Mouse (Mus musculus): ENCODE measurements around the gene Nip7. TPM values are rescaled to one million over a fixed set of nuclear protein-coding genes. Genes with fewer than 3 reads are reported as not detected.

The Nip7 gene
- 9.0 TPM for polyA plus RNA-seq (2014; fragmentation: Illumina TruSeq; extraction: RNeasy Lipid Tissue Mini Kit (QIAGEN cat#74804); ENCODE audit: low read depth, low replicate concordance)

DNA sequence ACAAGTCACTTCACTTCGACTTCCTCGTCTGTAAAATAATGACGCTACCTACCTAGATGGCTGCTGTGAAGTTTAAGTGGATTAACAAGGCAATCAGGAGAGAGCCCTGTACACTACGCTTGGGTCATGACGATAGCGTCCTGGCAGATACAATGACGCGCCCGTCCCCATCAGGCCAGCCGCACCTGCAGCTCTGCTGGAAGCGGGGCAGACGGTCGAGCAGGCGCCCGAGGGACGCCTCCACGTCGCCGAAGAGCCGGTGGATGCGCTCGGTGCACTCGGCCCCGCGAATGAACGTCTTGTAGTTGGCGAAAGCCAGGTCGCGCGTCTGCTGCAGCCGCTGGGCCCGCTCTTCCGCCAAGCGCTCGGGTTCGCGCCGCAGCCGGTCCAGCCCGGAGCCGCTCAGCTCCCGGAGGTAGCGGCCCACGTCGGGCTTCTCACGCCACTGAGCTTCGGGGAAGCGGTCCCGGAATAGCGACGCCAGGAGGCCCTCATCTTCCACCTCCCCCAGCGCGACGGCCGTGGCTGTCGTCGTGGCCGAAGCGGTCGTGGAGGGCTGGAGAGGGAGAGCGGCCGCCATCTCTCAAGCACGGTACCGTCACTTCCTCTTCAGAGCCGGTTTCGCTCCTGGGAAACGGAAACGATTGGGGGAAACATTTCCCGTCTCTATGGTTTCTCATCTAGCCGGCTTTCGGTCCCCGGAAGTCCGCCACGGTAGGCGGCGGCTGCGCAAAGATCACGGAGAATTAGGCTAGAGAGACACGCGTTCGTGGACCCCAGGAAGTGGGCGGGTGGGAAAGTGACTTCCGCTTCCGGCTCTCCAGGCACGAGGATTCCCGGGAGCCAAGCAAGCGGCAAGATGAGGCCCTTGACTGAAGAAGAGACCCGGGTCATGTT, at the start of gene Nip7, which contains the start of gene Cog8:
TSS of gene Nip7 (plus strand) at position 802 of the 897 bp plus-strand sequence.
TSS of gene Cog8 (minus strand) at position 614 of the 897 bp plus-strand sequence.

DNA sequence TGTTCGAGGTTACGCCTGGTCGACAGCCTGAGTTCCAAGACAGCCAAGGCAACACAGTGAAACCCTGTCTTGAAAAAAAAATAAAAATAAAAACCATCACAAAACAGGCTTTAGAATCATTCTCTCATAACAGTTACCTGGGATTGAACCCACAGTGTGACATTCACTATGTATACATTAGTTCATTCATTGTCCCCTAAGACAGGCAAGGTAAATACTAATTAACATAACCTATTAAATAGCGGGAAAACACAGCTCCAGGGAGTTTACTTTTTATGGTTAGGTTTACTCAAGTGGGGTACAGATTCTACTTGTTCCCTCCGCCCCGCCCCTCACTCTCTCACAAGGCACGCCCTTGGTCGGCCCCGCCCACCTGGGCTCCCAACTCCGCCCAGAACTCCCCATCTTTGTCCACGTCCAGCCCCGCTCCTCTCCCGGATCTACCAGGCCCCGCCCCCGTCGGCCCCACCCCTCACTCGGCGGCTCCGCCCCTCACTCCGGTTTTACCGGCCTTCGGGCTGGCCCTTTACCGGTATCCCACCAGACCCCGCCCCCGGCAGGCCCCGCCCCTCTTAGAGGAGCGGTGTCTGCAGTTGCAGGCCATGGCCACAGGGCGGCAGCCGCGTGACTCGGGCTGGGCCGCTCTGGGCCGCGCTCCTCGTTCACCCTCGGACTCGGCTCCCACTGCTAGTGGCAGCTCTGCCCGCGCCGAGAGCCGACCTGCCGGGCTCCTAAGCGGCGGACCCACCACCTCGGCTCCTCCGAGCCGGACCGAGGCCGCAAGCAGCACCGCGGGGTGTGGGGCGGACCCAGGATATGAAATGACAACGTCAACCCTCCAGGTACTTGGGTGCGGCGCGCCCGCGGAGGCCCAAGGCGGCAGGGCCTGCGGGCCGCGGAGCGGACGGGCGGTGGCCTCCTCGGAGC, 25.8 kb upstream of the Nip7 start, which contains the start of gene Vps4a:
TSS of gene Vps4a (plus strand) at position 573 of the 927 bp plus-strand sequence.

DNA sequence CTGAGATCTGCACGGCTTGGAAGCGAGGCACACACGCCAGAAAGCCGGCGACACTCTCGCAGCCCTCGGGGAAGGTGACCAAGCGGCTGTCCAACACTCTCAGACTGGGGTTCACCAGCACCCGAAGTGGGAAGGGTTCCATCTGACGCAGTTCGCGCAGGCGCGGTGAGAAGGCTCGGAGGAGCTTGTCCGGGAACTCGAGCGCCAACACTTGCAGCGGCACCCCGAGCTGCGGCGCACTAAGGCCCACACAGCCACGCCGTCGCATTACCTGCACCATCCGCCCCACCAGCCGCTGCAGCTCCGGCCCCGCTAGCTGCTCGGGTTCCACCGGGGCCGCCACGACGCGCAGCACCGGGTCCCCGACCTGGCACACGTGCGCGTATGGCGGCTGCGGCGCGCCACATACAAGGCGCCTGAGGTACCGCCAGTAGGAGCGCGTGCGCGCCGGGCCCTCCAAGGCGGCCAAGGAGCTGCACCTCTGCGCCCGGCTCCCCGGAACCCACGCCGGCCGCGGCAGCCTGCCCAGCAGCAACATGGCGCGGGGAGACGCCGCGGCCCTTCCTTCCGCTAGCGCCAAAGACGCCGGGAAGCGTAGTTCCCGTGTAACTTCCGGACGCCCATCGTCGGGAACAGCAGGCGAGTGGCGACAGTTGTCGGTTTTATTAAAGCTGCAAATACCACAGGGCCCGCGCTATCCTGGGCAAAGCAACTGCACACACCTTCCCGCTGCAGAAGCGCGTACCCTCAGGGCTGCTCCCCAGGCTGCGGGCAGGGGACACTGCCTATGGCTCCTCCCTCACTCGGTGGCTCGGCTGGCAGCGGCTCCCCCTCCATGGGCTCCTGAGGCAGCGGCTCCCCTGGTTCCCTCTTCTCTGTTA, 8.4 kb upstream of the Nip7 start, which contains the start of gene Pdf:
TSS of gene Pdf (minus strand) at position 554 of the 881 bp plus-strand sequence.

DNA sequence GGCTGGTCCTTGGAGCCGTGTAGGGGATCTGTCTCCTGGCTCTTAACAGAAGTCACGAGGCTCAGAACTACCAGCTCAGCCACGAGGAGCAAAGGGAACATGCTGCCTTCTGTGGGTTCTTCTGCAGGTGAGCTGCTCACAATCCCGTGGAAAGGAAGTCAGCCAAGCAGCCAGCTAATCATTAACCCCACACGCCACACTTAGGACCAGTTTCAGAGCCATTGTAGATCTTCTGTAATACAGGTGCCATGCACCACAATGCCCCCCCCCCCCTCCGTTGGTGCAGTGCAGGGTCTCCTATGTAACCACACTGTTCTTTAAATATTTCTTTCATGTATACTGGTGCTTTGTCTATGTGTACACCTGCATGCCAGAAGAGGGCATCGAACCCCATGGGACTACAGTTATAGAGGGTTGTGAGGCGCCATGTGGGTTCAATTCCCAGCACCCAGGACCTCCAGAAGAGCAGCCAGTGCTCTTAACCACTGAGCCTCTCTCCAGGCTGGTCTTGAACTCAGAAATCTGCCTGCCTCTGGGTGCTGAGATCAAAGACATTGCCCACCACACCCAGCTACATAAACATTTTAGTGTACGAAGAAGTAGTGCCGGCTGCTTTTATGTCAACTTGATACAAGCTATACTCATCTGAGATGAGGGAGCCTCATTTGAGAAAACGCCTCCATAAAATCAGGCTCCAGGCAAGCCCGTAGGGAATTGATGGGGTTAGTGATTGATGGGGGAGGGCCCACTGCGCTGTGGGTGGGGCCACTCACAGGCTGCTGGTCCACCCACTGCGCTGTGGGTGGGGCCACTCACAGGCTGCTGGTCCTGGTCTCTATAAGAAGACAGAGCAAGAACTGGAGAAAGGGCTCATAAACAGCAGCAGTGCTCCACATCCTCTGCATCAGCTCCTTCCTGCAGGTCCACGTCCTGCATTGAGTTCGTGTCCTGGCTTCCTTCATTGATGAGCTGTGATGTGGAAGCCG, 9.1 kb downstream of the Nip7 start, which contains the start of gene Tmed6:
TSS of gene Tmed6 (minus strand) at position 134 of the 986 bp plus-strand sequence.

DNA sequence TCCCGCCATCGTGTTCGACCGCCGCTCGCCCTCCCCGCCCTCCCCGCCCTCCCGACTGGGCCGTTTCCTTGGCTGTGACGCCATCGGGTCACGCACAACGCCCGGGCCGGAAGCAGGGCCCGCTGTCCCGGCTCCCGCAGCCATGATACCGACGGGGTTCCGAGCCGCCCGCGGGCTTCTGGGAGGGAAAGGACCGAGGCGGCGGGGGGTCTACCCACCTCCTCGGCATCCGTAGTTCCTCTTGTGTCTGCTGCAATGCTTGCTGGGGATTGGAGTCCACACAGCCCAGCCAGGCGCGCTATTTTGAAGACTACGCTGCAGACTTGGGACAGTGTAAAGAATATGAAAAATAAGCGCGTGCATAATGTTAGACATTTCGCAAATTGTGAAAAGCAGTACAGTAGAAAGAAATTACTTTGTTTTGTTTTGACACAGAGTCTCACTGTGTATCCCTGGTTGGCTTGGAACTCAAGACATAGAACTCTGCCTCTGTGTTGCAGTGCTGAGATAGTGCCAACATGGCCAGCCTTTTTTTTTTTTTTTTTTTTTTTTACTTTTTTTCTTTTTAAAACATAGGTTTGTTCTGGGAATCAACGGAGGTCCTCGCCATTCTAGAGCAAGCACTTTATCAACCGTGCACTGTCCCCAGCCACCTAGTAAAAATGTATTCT, 39.8 kb downstream of the Nip7 start, which contains the start of gene Terf2:
TSS of gene Terf2 (minus strand) at position 182 of the 671 bp plus-strand sequence.

Other genes with a start within 250 kb of the Nip7 start
- gene Has3, start 186.6 kb upstream of the Nip7 start, polyA plus RNA-seq (2014; fragmentation: Illumina TruSeq; extraction: RNeasy Lipid Tissue Mini Kit (QIAGEN cat#74804); ENCODE audit: low read depth, low replicate concordance): 0.42 TPM
- gene Utp4, start 163.2 kb upstream of the Nip7 start, polyA plus RNA-seq (2014; fragmentation: Illumina TruSeq; extraction: RNeasy Lipid Tissue Mini Kit (QIAGEN cat#74804); ENCODE audit: low read depth, low replicate concordance): 35.7 TPM
- gene Sntb2, start 121.1 kb upstream of the Nip7 start, polyA plus RNA-seq (2014; fragmentation: Illumina TruSeq; extraction: RNeasy Lipid Tissue Mini Kit (QIAGEN cat#74804); ENCODE audit: low read depth, low replicate concordance): 14.1 TPM
- gene Vps4a, start 25.7 kb upstream of the Nip7 start, polyA plus RNA-seq (2014; fragmentation: Illumina TruSeq; extraction: RNeasy Lipid Tissue Mini Kit (QIAGEN cat#74804); ENCODE audit: low read depth, low replicate concordance): 134 TPM
- gene Pdf, start 8.3 kb upstream of the Nip7 start, polyA plus RNA-seq (2014; fragmentation: Illumina TruSeq; extraction: RNeasy Lipid Tissue Mini Kit (QIAGEN cat#74804); ENCODE audit: low read depth, low replicate concordance): 13.9 TPM
- gene Cog8, start 188 bp upstream of the Nip7 start, polyA plus RNA-seq (2014; fragmentation: Illumina TruSeq; extraction: RNeasy Lipid Tissue Mini Kit (QIAGEN cat#74804); ENCODE audit: low read depth, low replicate concordance): 14.0 TPM
- 25.8 TPM for gene Tmed6, start 8.8 kb downstream of the Nip7 start, polyA plus RNA-seq (2014; fragmentation: Illumina TruSeq; extraction: RNeasy Lipid Tissue Mini Kit (QIAGEN cat#74804); ENCODE audit: low read depth, low replicate concordance)
- gene Terf2, start 39.7 kb downstream of the Nip7 start, polyA plus RNA-seq (2014; fragmentation: Illumina TruSeq; extraction: RNeasy Lipid Tissue Mini Kit (QIAGEN cat#74804); ENCODE audit: low read depth, low replicate concordance): 25.8 TPM
- gene Cyb5b, start 93.8 kb downstream of the Nip7 start, polyA plus RNA-seq (2014; fragmentation: Illumina TruSeq; extraction: RNeasy Lipid Tissue Mini Kit (QIAGEN cat#74804); ENCODE audit: low read depth, low replicate concordance): 51.2 TPM
- gene Nfat5, start 236.6 kb downstream of the Nip7 start, polyA plus RNA-seq (2014; fragmentation: Illumina TruSeq; extraction: RNeasy Lipid Tissue Mini Kit (QIAGEN cat#74804); ENCODE audit: low read depth, low replicate concordance): 61.8 TPM